Mouse (Mus musculus): ENCODE results near the gene Cldn13. TPM values are rescaled to one million over a fixed set of nuclear protein-coding genes. Genes with fewer than 3 reads are reported as not detected.

Cldn13 gene
- polyA plus RNA-seq, 1 experiment from 2014 or later = not detected

GRCm38 (mm10) chr5:134891552-134891951 lies 23.8 kb downstream of the Cldn13 start:
- Histone ChIP-seq H3K79me2 (ENCODE audit: inconsistent target) (no peaks in the 10 kb centered on the region), H3K4me3 (ENCODE audit: inconsistent target) (no peak overlapping the region), H3K36me3 (ENCODE audit: inconsistent target) (no peaks in the 10 kb centered on the region), H3K27ac (no peak overlapping the region)
- WGBS (ENCODE audit: missing documents) = 55% methylated on average over 7 of the region's 8 CpGs

- Histone ChIP-seq H3K79me2 (ENCODE audit: inconsistent target) (no peaks in the 10 kb centered on the region), H3K36me3 (ENCODE audit: inconsistent target) (no peaks in the 10 kb centered on the region), H3K4me3 (ENCODE audit: inconsistent target) (no peak overlapping the region), H3K27ac (no peak overlapping the region)
- 82% methylated on average over 5 of the region's 6 CpGs for WGBS (ENCODE audit: missing documents)
Observed at GRCm38 (mm10) chr5:134890601-134891054, 24.7 kb downstream of the Cldn13 start.

DNA sequence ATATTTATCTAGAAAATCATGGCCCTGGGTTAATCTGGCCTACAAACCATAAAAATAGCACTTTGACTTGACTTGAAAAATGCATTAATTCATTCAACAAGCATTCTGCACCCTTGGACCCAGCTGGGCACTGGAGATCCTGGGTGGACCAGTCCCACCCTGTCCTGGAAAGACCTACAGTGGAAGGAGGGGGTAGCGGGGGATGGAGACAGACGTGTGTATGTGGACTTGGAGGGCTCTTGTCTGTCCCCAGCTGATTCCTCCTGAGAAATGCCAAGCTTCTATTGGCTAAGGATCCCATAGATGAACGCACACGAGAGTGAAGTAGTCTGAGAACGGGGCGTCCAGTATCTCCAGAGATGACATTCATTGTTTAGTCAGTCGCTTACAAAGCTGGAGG lies 26.8 kb downstream of the Cldn13 start:
- H3K27ac ChIP-seq = no peak overlapping the region
- no peaks in the 10 kb centered on the region for H3K36me3 ChIP-seq (ENCODE audit: inconsistent target)
- H3K79me2 ChIP-seq (ENCODE audit: inconsistent target) = no peaks in the 10 kb centered on the region
- no peak overlapping the region for H3K4me3 ChIP-seq (ENCODE audit: inconsistent target)
- 89% methylated on average over 7 of the region's 7 CpGs for WGBS (ENCODE audit: missing documents)

- H3K79me2 ChIP-seq (ENCODE audit: inconsistent target) = no peaks in the 10 kb centered on the region
- WGBS (ENCODE audit: missing documents) = 45% methylated on average over 18 of the region's 18 CpGs
- no peaks in the 10 kb centered on the region for H3K36me3 ChIP-seq (ENCODE audit: inconsistent target)
- H3K4me3 ChIP-seq (ENCODE audit: inconsistent target) = no peak overlapping the region
- H3K27ac ChIP-seq = no peak overlapping the region
Observed at GRCm38 (mm10) chr5:134887447-134888335, 27.6 kb downstream of the Cldn13 start.

DNA sequence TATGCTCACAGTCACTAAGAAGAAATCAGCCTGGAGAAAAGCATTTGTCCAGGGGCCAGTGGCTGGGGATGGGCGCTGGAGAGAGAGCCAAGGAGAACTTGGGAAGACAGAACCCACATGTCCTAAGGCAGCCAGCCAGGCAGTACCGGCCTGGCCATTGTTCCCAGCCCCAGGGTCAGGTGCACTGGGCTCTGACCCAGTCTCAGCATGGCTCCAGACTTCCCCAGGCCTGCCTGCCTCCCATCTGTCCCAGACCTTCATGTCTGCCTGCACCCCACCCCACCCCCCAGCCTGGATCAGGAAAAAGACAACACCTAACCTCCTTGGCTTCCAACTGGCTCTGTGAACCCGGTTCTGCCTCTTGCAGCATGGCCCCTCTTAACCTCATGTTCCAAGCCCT lies 32.2 kb downstream of the Cldn13 start:
- 80% methylated on average over 3 of the region's 3 CpGs for WGBS (ENCODE audit: missing documents)
- H3K4me3 ChIP-seq (ENCODE audit: inconsistent target) = no peak overlapping the region
- no peak overlapping the region for H3K27ac ChIP-seq
- no peaks in the 10 kb centered on the region for H3K36me3 ChIP-seq (ENCODE audit: inconsistent target)
- H3K79me2 ChIP-seq (ENCODE audit: inconsistent target) = no peaks in the 10 kb centered on the region

- H3K27ac ChIP-seq = no peak overlapping the region
- H3K4me3 ChIP-seq (ENCODE audit: inconsistent target) = no peak overlapping the region
- WGBS (ENCODE audit: missing documents) = 85% methylated on average over 10 of the region's 10 CpGs
Observed at GRCm38 (mm10) chr5:134876801-134877200, 38.5 kb downstream of the Cldn13 start.

DNA sequence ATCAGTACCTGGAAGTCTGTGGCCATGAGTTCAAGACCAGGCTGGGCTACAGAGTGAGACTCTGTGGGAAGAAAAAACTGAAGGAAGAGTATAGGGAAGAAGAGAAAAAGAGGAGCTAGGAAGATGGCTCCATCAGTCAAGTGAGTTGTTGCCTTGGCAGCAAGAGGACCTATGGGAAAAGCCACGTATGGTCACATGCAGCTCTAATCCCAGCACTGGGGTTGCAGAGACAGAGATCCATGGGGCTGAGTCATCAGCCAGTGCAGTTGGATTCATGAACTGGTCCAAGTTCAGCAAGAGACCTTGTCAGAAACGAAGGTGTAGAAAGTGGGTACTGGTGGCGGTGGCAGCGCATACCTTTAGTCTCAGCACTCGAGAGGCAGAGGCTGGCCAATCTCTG lies 40.1 kb downstream of the Cldn13 start:
- Histone ChIP-seq H3K27ac (no peak overlapping the region), H3K79me2 (ENCODE audit: inconsistent target) (no peaks in the 10 kb centered on the region), H3K4me3 (ENCODE audit: inconsistent target) (no peak overlapping the region), H3K36me3 (ENCODE audit: inconsistent target) (no peaks in the 10 kb centered on the region)
- WGBS (ENCODE audit: missing documents) = 92% methylated on average over 3 of the region's 5 CpGs

More at GRCm38 (mm10) chr5:134876801-134877200, 38.5 kb downstream of the Cldn13 start:
- Histone ChIP-seq H3K36me3 (ENCODE audit: inconsistent target) (no peaks in the 10 kb centered on the region), H3K79me2 (ENCODE audit: inconsistent target) (no peaks in the 10 kb centered on the region)

GRCm38 (mm10) chr5:134873956-134874879 lies 41.1 kb downstream of the Cldn13 start:
- Histone ChIP-seq H3K4me3 (ENCODE audit: inconsistent target) (no peak overlapping the region), H3K79me2 (ENCODE audit: inconsistent target) (no peaks in the 10 kb centered on the region), H3K36me3 (ENCODE audit: inconsistent target) (no peaks in the 10 kb centered on the region), H3K27ac (no peak overlapping the region)
- 89% methylated on average over 20 of the region's 21 CpGs for WGBS (ENCODE audit: missing documents)

DNA sequence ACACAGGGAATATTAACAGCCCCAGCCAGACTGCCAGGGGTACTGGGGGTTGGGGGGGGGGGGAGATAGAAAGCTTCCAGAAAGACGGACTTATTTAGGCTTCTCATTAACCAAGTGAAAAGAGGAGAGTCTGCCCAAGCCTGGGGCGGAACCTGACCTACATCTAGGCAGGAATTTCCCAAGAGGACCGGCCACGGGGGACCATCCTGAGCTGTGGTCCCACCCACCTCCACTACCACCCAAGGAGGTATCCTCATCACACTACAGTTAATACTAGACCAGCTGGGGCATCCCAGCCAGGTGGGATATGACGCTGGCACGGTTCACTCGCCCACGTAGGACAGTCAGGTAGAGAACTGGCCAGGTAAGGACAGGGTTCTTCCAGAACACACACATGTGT lies 42.3 kb downstream of the Cldn13 start:
- no peak overlapping the region for H3K4me3 ChIP-seq (ENCODE audit: inconsistent target)
- H3K36me3 ChIP-seq (ENCODE audit: inconsistent target) = no peaks in the 10 kb centered on the region
- H3K79me2 ChIP-seq (ENCODE audit: inconsistent target) = no peaks in the 10 kb centered on the region
- 89% methylated on average over 8 of the region's 8 CpGs for WGBS (ENCODE audit: missing documents)
- no peak overlapping the region for H3K27ac ChIP-seq

- H3K36me3 ChIP-seq (ENCODE audit: inconsistent target) = no peaks in the 10 kb centered on the region
- 78% methylated on average over 5 of the region's 5 CpGs for WGBS (ENCODE audit: missing documents)
Observed at GRCm38 (mm10) chr5:134872597-134872996, 42.7 kb downstream of the Cldn13 start.

DNA sequence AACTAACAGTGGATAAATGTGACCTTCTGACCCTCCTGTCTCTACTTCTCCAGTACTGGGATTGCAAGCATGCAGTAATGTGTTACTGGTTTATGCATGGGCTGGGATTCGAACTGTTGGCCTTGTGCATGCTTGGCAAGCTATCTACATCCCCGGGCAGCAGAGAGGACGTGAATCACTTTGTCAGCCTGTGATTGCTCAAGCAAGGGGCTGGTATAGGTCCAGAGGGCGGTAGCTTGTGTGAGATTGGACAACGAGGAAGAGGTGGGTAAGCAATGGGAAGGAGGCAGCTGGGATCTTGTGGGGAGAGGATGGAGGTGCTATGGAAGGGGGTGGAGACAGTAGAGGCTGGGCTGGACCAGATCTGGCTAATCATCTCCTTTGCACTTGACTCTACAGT lies 46.8 kb downstream of the Cldn13 start:
- 45% methylated on average over 5 of the region's 5 CpGs for WGBS (ENCODE audit: missing documents)
- Histone ChIP-seq H3K79me2 (ENCODE audit: inconsistent target) (no peaks in the 10 kb centered on the region), H3K36me3 (ENCODE audit: inconsistent target) (no peaks in the 10 kb centered on the region), H3K27ac (no peak overlapping the region), H3K4me3 (ENCODE audit: inconsistent target) (no peak overlapping the region)

More at GRCm38 (mm10) chr5:134872597-134872996, 42.7 kb downstream of the Cldn13 start:
- Histone ChIP-seq H3K79me2 (ENCODE audit: inconsistent target) (no peaks in the 10 kb centered on the region), H3K27ac (no peak overlapping the region), H3K4me3 (ENCODE audit: inconsistent target) (no peak overlapping the region)

DNA sequence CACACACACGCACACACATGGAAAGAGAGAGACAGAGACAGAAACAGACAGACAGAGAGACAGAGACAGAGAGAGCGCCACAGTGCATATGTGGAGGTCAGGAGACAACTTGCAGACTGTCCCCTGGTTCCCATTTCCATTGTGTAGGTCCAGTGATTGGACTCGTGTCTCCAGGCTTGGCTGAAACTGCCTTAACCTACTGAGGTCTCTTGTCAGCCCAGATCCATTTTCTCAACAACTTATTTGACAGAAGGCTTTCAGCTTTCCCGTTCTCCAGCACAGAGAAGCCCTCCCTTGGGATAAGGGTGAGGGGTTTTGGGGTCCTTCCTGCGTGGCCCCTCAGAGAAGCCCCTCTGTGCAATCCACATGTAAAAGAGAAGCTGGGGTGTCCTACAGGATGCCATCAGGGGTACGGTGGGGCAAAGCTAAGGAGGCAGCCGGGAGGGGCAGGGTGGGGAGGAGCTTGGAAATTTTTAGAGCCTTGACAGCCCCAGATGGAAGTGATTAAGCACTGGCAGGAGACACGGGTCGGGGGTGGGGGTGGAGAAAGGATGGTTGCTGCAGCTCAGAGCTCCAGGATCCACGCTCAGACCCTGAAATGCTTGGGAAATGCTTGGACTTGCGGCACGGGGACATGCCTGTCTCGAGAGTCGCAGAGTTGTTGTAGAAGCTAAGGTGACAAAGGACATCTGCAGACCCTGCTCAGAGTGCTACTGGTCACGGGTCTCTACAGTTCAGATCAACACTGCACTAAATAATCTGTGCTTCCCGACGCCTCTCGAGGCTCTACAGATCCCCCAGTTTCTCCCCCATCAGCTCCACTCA lies 47.8 kb downstream of the Cldn13 start:
- 47% methylated on average over 17 of the region's 18 CpGs for WGBS (ENCODE audit: missing documents)
- H3K79me2 ChIP-seq (ENCODE audit: inconsistent target) = no peaks in the 10 kb centered on the region
- H3K36me3 ChIP-seq (ENCODE audit: inconsistent target) = no peaks in the 10 kb centered on the region
- H3K27ac ChIP-seq = no peak overlapping the region
- no peak overlapping the region for H3K4me3 ChIP-seq (ENCODE audit: inconsistent target)

DNA sequence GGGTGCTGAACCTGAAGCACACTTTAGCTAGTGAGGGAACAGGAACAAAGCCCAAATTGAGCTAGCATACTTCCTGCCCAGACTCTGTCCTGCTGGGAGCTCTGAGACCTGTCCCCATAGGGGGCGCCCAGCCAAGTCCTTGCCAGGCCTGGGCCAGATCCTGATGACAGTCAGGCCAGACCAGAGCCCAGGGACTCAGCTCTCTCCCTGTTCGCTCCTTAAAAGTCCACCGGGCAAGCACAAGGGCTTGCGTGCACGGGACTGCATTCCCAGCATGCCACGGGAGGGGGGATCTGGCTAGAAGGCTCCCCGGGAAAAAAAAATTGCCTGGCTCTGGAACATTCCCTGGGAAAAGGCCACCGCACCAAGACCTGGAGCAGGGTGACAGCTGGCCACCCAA lies 50.2 kb downstream of the Cldn13 start:
- 80% methylated on average over 8 of the region's 8 CpGs for WGBS (ENCODE audit: missing documents)
- H3K36me3 ChIP-seq (ENCODE audit: inconsistent target) = no peaks in the 10 kb centered on the region
- H3K27ac ChIP-seq = no peak overlapping the region
- no peak overlapping the region for H3K4me3 ChIP-seq (ENCODE audit: inconsistent target)
- H3K79me2 ChIP-seq (ENCODE audit: inconsistent target) = no peaks in the 10 kb centered on the region

Data from macrophage (primary cell).